ENCODE assay signal across 14 mouse cellular contexts in the genomic region with DNA sequence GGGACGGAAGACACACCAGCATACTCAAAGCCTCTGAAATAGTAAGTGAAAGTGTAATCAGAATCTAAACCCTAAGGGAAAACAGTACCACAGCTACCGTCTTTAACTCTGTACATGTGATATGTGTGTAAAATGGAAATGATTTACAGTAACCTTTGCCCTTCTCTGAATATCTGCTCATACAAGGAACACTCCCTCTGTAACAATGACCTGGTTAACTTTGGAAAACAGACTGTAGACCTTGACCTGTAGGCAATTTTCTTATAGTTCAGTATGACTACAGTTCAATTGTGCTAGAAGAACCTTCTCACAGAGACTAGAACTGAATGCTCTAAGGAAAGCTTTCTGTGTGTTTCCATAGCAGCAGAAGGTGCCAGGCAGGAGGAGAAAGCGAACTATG.
"Had no signal": no experiment of that assay in that cellular context is flagged by ENCODE, and none has a peak within 500 bp of the region (broad histone marks: within the 10 kb centered on the region; RNA-seq: fewer than 3 reads in every experiment).

No protein-coding gene starts in this region.

- H3K27me3 ChIP-seq: limb, embryonic 12.5 days; megakaryocyte, embryonic 14.5 days; midbrain, embryonic 12.5 days; neural tube, embryonic 13.5 days; stomach, embryonic 15.5 days had no signal

- H3K4me2 ChIP-seq: limb, embryonic 12.5 days; midbrain, embryonic 12.5 days; neural tube, embryonic 13.5 days; stomach, embryonic 15.5 days had no signal

- H3K4me1 ChIP-seq: limb, embryonic 12.5 days; megakaryocyte, embryonic 14.5 days; stomach, embryonic 15.5 days had no signal

- DNase-seq: liver; lung, adult 2 months; lung, postnatal 10 days; right cerebral cortex, postnatal 14 days; thymus, postnatal 4 days had no signal

- H3K4me3 ChIP-seq: left cerebral cortex, adult 2 months; limb, embryonic 12.5 days; megakaryocyte, embryonic 14.5 days; midbrain, embryonic 12.5 days; neural tube, embryonic 13.5 days; stomach, embryonic 15.5 days had no signal

- ATAC-seq: midbrain, embryonic 16.5 days had no signal

- H3K9ac ChIP-seq: limb, embryonic 12.5 days; liver, embryonic 14.5 days; midbrain, embryonic 12.5 days; neural tube, embryonic 13.5 days; stomach, embryonic 15.5 days had no signal

- H3K9me3 ChIP-seq: limb, embryonic 12.5 days; megakaryocyte, embryonic 14.5 days; midbrain, embryonic 12.5 days; neural tube, embryonic 13.5 days; stomach, embryonic 15.5 days had no signal

- H3K36me3 ChIP-seq: midbrain, embryonic 12.5 days; neural tube, embryonic 13.5 days; stomach, embryonic 15.5 days had no signal

- H3K27ac ChIP-seq: left cerebral cortex, adult 2 months; limb, embryonic 12.5 days; liver, embryonic 14.5 days; macrophage; midbrain, embryonic 12.5 days; neural tube, embryonic 13.5 days; stomach, embryonic 15.5 days had no signal
